Mouse (Mus musculus) adrenal gland, postnatal 10 days (tissue): ENCODE measurements around the gene Gm826. TPM values are rescaled to one million over a fixed set of nuclear protein-coding genes. Genes with fewer than 3 reads are reported as not detected.
A peak's percentile ranks its signal among the peaks of the same experiment; 100 is the strongest.

Experiments used
- DNase-seq: peaks from one replicate; pipeline ENCODE4 v3.0.0; 2021; ENCODE audit warnings: mixed read lengths
- total RNA-seq, 2 experiments: library from RNA; stranded (reverse); gene quantifications; 2 replicates each; pipeline ENCODE4 v1.2.3; 2021

Gene Gm826
- total RNA-seq, 2 experiments from 2014 or later, result 2.1 to 2.2 TPM

DNA sequence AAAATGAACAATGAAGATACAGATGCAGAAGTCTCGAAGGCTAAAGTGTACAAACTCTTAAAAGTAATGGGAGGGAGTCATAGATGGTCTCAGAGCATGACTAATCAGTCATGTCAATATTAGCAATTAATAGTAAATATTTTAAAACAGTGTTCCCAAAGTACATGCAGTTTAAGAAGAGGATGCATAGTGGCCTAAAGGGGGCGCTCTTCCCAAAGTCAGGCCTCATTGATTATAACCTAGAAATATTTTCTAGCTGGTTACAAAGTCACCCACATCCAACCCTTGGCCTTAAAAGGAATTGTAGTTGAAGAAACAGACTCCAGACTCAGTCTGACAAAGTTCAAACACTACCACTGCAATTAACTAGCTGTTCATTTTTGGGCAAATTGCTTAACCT lies 20.4 kb upstream of the Gm826 start:
- no peak for DNase-seq

DNA sequence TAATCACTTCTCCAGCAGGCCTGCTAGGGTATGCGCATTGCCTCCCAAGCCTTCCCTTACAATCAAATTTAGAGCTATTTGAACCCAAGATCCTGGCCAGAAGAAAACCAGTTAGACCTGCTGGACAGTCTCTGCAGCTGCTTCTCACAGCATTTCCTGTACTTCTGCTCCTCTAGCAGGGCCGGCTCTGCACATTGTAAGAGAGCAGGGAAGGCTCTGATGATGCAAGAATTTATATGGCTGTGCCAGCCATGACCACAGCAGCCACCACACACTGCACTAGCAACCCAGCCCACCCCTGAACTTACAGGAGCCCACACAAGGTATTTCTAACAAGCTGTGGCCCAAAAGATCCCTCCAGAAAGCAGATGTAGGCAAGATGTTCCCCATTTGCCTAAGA lies 19.6 kb upstream of the Gm826 start:
- DNase-seq, result no peak

DNA sequence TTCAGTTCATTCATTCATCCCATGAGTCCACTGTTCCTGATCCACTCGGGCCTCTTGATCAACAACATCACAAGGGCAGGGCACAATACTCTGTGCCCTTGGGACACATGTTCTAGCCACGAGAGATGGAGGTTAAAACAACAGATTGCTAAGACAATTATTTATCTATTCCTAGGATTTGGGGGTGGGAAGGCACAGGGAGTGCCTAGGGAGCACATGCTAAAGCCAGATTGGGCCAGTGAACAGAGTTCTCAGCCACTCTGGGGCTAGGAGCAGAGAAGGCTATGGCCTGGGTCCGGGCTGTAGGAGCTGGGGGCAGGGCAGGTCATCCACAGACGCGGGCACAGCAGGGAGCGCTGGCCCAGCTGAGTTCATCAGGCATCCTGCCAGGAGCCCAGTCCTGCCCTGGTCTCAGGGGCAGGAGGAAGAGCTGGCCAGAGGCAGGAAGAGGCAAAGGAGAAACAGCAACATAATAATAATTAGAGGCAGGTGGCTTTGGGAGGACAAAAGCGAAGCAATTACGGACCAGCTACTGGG lies 17.1 kb upstream of the Gm826 start:
- DNase-seq, result peak; percentile 87

DNA sequence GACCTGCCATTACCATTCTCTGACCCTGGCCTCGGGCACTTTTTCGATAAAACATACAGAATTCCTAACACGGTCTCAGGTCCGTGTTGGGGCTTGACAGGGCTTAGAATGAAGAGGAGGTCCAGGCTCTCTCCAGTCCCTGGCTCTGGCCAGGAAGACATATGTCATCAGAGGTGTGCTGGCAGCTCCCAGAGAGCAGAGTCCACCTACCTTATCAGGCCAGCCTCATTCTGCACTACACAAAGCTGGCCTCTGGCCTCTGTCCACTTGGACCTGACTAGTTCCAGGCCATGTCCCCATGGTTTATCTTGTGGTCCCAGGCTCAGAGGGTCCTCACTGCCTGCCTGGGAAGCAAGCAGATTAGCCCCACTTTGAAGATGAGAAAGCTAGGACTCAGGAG lies 15.6 kb upstream of the Gm826 start:
- DNase-seq, result no peak

DNA sequence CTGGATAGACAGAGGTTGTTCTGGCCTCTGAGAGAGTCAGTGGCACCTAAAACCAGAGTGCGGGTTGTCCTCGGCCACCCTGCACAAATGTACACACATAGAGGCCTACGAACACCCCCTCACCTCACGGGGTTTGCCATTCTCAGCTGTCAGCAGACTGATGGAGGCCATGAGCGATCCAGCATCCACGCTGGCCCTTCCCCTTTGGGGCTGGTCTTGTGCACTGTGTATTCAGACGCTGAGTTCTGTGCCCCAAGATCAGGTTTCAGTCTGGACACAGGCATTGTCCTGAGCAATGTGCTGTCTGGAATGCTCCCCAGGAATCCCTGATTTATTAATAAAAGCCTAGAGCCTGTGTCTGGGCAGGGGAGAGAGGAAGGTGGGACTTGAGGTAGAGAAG lies 14.8 kb upstream of the Gm826 start:
- DNase-seq, result no peak

DNA sequence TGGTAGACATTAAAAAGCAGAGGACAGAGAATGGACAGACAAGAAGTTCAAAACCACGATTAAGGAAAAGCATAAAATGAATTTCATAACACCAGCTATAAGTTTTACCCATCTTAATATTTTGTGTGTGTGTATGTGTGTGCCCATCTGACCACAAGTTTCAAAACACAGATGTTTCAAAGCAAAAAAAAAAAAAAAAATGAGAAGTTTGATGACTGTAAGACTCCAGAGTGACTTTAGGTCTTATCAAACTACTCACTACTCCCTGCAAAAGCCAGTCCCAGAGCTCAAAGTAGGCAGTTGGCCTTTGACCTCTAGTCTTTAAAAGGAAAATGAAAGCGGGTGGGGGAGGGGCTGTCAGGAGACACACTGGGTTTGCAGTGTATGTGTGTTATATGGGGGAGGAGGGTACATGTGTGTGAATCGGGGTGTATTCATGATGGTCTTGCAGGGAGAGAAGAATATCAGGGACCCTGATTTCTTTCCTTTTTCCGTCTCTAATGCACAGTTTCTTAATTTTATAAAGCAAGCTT lies 14.2 kb upstream of the Gm826 start:
- no peak for DNase-seq

DNA sequence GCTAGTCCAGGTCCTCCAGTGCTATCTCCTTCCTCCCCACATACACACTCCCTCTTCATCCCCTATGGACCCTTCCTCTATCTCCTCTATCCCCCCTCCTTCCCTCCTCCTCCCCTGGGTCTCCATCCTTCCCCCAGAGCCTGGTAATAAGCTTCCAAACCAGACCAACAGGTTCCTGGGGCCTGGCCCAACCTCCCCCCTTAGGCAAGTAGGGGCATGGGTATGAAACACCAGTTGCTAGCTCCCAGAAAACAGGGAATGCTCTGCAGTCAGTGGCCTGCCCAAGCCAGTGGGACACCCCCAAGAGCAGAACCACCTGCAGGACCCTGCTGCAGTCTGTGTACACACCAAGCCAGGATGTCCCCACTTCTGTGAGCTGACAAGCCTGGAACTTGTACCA lies 11.7 kb upstream of the Gm826 start:
- no peak for DNase-seq

DNA sequence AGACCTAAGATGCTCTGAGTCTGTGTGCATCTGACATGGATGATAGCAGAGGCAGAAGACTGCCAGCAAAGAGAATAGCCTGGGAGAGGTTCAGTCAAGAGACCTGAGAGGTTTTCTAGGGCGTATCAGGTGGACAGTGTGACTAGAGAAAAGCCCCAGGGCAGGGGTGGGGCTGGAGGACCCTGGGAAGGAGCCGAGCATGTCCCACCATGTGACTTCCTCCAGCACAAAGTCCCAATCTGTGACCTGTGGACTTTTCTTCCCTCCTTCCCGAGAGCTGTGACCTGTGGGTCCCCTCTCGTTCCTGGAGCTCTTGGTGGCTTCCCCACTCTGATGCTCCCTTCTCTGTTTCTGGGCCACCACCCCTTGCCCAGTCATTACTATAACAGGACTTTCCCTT lies 6.2 kb upstream of the Gm826 start:
- DNase-seq, result no peak

DNA sequence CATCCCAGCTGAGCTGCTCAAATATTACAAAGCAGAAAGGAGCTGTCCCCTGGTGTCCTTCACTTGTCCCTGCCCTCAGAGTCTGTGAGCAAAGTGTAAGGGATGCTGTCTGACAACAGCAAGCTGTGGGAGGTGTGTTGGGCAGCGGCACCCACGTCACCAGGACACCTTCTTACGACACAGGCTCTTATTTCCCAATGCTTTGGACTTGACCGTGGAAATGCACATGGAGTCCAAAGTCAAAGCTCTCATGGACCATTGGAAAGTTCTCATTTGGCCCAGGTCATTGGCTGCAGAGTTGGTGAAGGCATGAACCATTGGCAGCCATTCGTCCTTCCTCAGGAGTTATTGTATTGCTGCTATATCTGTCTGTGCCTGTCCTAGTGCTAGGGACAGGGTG lies 5.6 kb upstream of the Gm826 start:
- peak; percentile 52 for DNase-seq

DNA sequence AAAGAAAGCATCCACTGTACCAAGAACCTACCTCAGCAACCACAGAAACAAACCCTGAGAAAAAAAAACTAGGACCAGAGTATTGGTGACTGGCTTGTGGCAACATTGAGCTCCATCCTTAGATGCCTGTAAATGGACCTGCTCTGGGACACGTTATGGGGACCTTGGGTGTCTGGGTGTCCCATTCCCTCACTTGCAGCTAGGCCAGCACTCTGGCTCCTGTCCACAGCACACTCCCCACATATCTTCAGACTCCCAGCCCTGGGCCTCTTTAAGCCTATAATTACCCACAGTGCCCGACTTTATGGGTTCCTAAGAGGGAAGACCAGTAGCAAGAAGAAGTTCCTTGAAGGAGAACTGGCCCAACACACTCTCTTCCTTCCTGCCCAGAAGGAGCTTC lies 2.1 kb upstream of the Gm826 start:
- no peak for DNase-seq

DNA sequence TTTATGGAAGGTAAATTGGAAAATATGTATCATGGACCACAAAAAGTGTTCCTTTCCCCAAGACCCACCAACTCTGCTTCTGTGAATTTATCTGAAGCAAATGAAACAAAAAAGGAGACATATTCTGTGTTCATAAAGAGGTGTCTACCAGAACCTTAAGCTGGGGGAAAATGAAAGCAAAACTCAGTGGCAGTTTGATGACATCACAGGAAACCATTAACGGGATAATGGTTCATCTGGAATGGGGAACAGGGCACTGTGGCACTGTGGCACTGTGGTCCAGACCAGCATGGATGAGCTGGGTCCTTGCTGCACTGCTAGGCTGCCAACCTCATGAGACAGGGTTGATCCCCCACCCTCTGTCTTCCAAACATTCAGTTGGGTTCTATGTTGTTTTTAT lies 1.1 kb upstream of the Gm826 start:
- DNase-seq, result no peak

DNA sequence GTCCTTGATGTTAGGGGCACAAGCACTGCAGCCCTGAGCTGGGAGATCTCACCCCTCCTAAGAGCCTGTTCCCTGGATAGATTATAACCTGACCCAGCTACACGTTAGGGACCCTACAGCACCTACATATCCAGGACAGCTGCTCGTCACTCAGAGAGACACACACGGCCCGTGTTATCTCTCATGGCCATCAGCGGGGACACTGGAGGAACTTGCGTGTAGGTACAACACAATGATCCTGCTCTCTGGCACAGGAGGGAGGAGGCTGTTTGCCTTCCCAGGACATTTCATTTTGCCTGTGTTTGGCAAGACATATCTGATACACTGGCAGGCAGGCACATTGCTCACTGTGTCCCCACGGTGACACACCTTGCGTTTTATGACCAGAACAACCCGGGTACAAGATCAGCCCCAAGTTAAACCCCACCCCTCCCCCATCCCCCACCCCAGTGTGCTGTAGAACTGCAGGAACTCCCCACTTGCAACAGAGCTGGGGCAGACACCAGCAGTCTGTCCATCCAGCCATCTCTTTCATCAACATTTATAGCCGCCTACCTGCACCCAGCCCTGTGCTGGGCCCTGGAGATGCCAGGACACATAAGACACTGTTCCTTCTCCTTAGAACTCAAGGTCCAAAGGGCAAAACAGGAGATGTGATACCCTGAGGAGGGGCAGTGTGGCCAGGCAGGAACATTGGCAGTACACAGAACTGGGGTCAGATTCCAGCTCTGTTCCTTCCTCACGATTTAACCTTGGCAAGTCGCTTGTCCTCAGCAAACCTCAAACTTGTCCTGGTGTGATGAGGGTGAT lies 1.2 kb downstream of the Gm826 start:
- DNase-seq, result no peak

DNA sequence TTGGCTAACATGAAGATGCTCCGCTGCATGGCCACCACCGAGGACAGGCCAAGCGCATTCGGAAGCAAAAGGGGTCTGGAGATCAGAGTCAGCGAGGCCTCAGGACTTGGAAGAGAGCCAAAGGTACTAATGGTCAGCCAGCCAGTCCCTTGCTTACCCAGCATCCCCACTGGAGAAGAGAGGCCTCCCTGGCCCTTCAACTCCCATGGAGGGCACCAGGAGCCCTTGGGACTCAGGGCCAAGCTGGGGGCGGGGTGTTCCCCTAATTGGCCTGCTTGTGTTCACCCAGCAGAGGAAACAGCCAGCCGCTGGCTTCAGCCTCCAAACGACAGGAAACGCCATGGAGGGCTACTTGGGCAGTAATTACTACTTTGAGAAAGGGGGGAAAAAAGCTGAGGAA lies 5.1 kb downstream of the Gm826 start:
- DNase-seq, result peak; percentile 64

DNA sequence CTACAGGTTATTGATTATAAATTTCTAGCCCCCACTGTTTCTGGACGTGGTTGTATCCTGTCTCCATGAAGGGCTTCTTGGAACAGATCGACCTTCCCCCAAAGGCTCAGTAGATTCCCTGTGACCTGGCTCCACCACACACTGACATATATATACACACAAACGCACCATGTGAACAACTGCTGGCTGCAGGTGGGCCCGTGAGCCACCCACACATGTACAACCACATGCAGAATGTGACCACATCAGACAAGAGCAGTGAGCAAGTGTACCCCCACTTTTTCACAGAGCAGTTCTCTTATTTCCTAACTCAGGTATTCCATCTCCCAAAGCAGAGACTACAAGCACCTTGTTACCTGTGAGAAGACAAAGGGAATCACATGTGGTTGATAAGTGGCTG lies 6.2 kb downstream of the Gm826 start:
- no peak for DNase-seq

DNA sequence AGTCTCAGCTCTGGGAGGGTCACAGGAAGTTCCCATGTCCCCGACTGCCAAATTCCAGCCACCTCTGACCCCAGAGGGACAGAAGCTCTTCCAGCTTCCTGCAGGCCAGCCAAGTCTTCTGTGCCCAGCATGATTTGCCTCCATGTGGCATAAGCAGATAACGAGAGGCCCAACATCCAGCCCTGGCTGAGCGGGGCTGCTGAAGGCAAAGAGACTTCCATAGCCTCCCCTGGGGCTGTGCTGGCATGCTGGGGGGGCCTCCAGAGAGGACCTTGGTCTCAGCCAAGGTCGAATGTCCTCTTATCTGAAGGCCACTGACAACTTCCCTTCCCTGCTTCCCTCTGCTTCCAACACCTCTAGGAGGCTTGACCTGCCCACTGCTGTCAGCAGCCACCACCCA lies 6.8 kb downstream of the Gm826 start:
- DNase-seq, result peak; percentile 74

DNA sequence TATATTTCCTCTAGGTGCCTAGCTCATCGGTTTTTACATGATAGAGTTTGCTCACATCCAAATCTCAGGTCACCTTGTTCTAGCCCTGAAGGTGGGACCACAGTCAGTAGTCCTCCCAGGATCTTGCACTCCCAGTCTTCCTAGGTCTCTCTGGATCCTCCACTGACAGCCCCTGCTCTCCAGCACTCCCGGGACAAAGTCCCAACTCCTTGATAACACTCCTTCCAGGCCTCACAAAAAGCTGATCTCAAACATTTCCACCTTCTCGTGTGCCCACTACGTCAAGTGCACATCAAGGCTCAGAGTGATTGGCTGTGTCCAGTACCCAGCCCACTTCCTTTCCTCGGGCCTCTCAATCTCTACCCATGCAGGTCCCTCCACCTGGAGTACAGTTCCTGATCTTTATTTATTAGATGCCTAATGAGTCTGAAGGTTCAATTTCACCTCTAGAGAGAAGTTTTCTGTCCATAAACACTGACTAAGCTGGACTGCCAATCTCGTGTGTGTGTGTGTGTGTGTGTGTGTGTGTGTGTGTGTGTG lies 8.8 kb downstream of the Gm826 start:
- no peak for DNase-seq

DNA sequence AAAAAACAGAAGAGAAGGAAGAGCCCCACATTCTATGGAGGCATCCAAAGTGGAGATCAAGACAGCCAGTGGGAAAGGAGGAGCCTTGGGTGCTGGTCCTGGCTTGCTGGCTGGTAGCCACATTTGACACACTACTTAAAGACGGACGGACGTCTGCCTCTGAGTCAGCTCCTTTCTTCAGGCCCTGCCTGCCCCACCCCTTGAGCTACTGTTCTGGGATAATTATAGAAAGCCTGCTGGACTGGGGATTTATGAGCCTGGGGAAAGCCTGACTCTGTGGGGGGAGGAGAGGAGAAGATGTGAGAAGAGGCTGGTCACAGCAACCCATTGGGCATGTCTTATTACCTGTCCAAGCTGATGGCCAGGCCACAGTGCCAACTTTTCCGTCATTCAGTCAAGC lies 12.1 kb downstream of the Gm826 start:
- DNase-seq, result no peak

DNA sequence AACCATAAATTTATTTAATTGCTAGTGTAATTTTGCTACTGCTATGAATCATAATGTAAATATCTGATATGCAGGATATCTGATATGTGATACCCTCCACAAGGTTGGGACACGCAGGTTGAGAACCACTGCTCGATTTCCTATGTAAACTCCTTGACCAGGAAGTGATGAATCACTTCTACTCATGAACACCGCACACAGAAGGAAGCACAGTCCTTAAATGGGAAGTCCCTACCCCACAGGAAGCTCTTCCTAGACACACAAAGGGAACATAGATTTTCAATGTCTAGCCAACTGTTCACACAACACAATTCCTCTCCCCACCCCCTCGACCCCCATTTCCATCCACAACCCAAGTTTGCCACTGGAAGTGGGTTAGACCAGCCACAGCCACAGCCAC lies 15.7 kb downstream of the Gm826 start:
- DNase-seq, result no peak

DNA sequence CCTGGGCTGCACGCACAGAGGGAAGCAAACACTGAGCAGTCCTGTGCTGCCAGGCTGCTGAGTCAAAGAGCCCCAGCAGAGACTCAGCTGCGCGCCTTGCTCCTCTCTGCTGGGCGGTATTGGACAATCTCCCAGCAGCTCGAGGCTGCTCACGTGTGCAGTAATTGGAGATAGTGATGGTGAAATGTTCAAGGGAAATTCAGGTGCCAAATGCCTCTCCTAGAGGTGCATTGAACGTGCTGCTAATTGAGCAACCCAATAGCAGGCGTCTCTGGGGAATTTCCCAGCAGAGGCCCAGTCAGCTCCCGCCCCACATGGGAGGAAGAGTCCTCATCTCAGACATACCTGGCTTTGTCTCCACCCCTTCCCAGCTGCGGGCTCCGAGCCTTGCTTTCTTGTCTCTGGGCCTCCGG lies 20.4 kb downstream of the Gm826 start:
- DNase-seq, result peak; percentile 40

DNA sequence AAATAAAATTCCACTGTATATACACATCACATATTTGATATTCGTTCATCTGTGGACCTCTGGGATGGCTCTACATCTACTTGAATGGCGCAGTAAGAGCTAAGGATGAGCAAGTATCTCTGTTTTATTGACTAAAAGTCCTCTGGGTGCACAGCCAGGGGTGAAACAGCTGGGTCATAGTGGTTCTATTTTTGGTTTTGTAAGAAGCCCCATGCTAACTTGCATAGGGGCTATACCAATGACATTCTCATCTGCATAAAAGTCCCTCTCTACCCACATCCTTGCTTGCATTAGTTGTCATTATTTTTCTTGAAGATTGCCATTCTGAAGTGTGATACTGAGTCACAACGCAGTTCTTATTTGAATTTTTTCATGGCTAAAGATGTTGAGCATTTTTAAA lies 28.9 kb downstream of the Gm826 start:
- DNase-seq, result no peak

DNA sequence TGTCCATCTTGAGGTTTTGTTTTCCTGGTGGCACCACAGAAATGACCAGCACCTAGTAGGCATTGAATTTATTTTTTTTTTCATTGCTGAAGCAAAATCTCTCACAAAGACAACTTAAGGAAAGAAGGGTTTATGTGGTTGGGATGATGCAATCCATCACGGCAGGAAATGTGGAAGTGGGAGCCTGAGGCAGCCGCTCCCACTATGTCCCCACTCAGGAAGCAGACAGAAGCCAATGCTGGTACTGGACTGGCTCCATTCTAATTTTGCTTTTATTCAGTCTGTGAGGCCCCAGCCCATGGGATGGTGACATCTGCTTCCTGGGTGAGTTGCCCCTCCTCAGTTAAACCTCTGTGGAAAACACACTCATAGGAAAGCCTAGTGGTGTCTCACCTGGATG lies 30.0 kb downstream of the Gm826 start:
- no peak for DNase-seq

DNA sequence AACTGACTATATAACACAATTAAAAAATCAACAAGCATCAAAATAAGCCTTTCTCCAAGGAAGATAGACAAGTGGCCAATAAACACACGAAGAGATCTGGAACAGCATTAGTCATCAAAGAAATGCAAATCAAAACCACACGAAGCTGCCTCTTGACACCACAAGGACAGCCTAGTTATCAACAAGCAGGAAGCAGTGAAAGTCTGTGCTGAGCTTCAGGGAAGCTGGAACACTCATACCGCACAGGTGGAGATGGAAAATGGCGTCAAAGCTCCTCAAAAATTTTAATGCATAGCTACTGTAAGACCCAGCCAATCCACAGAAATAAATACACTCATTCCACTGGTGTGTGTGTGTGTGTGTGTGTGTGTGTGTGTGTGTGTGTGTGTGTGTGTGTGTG lies 31.9 kb downstream of the Gm826 start:
- DNase-seq, result no peak

DNA sequence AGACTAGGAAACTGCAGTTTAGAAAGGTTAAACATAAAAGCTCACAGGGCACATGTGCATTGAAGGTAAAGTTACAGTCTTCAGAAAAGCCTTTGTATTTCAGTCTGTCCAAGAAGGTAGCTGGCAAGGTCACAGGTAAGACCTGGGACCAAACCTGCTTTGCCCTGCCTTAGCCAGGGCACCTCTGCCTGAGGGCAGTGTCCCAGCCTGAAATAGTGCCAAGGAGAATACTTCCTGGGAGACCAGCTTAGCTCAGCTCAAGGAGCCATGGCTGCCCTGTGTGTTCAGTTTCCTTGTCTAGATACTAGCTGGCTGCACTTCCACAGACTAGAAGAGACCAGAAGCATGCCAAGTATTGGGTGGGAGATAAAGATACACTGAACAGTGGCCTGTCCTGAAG lies 35.4 kb downstream of the Gm826 start:
- DNase-seq, result no peak
